ENCODE assay signal across 15 mouse cellular contexts in the genomic region with DNA sequence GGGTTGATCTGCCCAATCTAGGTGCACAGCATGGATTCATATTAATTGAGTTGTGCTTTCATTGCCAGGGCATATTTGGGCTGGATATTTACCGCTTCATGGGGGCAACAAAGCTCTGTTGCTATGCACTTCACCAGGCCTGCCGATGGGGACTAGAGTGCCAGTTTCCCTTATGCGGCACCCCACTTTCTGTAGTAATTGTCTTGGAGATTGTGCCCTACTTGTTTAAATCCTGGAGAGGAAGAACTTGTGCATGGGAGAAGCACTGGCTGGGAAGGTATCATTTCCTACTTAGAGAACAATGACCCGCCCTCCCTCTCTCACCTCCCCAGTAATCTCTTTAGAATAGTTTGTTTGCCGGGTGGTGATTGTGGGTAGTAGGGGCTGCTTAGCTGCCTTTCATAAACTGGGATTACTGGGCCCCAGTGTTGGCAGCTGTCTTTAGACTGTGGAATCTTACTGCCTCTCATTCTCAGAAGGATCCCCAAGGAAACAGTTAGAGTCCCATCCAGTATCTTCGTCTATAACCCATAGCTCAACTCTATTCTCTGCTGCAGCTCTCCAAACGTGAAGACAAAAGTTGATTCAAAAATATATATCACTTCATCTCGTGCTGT. TPM values are rescaled to one million over a fixed set of nuclear protein-coding genes. Genes with fewer than 3 reads are reported as not detected.
DNase-seq lines count a peak whose midpoint lies in the region; ATAC-seq and TF ChIP-seq lines count a peak whose summit lies in the region.
"Had no signal": no experiment of that assay in that cellular context is flagged by ENCODE, and none has a peak within 500 bp of the region (broad histone marks: within the 10 kb centered on the region; RNA-seq: fewer than 3 reads in every experiment).

No protein-coding gene starts in this region.

- intact Hi-C loops in heart, adult 2 months (cut with DNase I), result no loop called here

- peak; percentile 36 for ATAC-seq in forebrain, embryonic 16.5 days
- ATAC-seq in midbrain, embryonic 15.5 days (replicated peaks), result peak; percentile 71

- TF ChIP-seq CTCF in heart, adult 2 months (IDR thresholded peaks at IDR 0.05), result no peak
- TF ChIP-seq CTCF in cortical plate, adult 2 months (IDR thresholded peaks at IDR 0.05; ENCODE audit: extremely low read depth, insufficient read depth, low read length), result no peak

- no peaks in the 10 kb centered on the region for H3K9me3 ChIP-seq in forebrain, embryonic 16.5 days (ENCODE audit: control insufficient read depth, low read length)
- no peaks in the 10 kb centered on the region for H3K9me3 ChIP-seq in midbrain, embryonic 15.5 days

- peak; percentile 51 for DNase-seq in heart, adult 11 months
- DNase-seq in heart, adult 2 months, result no peak
- DNase-seq in right cerebral cortex, postnatal 10 days (ENCODE audit: low spot score in 2 of 2), result no peak
- DNase-seq in adrenal gland, postnatal 14 days, result no peak
- DNase-seq in kidney, postnatal 14 days, result no peak
- DNase-seq: liver; spleen, adult 18-20 months had no signal

- H3K79me2 ChIP-seq in heart, adult 2 months (replicated peaks; ENCODE audit: control insufficient read depth, insufficient read depth, low read length), result no peaks in the 10 kb centered on the region

- H3K36me3 ChIP-seq in heart, adult 2 months (ENCODE audit: control insufficient read depth, insufficient read depth, low read length), result no peaks in the 10 kb centered on the region
- H3K36me3 ChIP-seq in forebrain, embryonic 16.5 days (ENCODE audit: control insufficient read depth, insufficient read depth), result no peaks in the 10 kb centered on the region
- H3K36me3 ChIP-seq in midbrain, embryonic 15.5 days (replicated peaks), result no peaks in the 10 kb centered on the region

- H3K4me1 ChIP-seq in heart, adult 2 months (ENCODE audit: control insufficient read depth, insufficient read depth, low read length), result no peaks in the 10 kb centered on the region
- no peaks in the 10 kb centered on the region for H3K4me1 ChIP-seq in cortical plate, adult 2 months (ENCODE audit: control insufficient read depth, insufficient read depth, low read length)
- H3K4me1 ChIP-seq in forebrain, embryonic 16.5 days (replicated peaks; ENCODE audit: control insufficient read depth, insufficient read depth, low read length), result peaks cover 8% of the 10 kb centered on the region; the same call in 1 of the 2 replicates
- H3K4me1 ChIP-seq in midbrain, embryonic 15.5 days, result peaks cover 16% of the 10 kb centered on the region

- H3K4me2 ChIP-seq in forebrain, embryonic 16.5 days (ENCODE audit: low read length), result peak overlapping the region; percentile 30; the same call in 1 of the 2 replicates
- peak overlapping the region; percentile 22; the same call in 1 of the 2 replicates for H3K4me2 ChIP-seq in midbrain, embryonic 15.5 days

- H3K9ac ChIP-seq in heart, adult 2 months (ENCODE audit: low read depth, low read length), result no peak overlapping the region
- no peak overlapping the region for H3K9ac ChIP-seq in forebrain, embryonic 16.5 days (replicated peaks; ENCODE audit: low read depth, low read length)
- H3K9ac ChIP-seq in midbrain, embryonic 15.5 days, result no peak overlapping the region

- 70% methylated on average over 8 of the region's 8 CpGs for WGBS in heart, adult 2 months
- WGBS in forebrain, embryonic 16.5 days, result 15% methylated on average over 8 of the region's 8 CpGs
- WGBS in midbrain, embryonic 15.5 days, result 29% methylated on average over 8 of the region's 8 CpGs

- no peak for TF ChIP-seq POLR2A in heart, adult 2 months (IDR thresholded peaks at IDR 0.05; ENCODE audit: insufficient read depth, low read depth, low read length)
- TF ChIP-seq POLR2A in cortical plate, adult 2 months (IDR thresholded peaks at IDR 0.05; ENCODE audit: extremely low read depth, insufficient read depth, low read length), result no peak

- H3K27ac ChIP-seq in heart, adult 2 months, result no peak overlapping the region
- peak overlapping the region; percentile 57; the same call in 1 of the 2 replicates for H3K27ac ChIP-seq in cortical plate, adult 2 months (ENCODE audit: insufficient read depth, low read length)
- H3K27ac ChIP-seq in forebrain, embryonic 16.5 days (ENCODE audit: low read length), result 0 out of 2 replicates have a peak overlapping the region, but pooled peaks have one; percentile 49
- peak overlapping the region; percentile 39 for H3K27ac ChIP-seq in midbrain, embryonic 15.5 days
- H3K27ac ChIP-seq: gastrocnemius, adult 2 months had no signal

- H3K27me3 ChIP-seq in heart, adult 2 months (ENCODE audit: control insufficient read depth, insufficient read depth, low read length), result no peaks in the 10 kb centered on the region
- H3K27me3 ChIP-seq in forebrain, embryonic 16.5 days (replicated peaks; ENCODE audit: control insufficient read depth, insufficient read depth, low read length), result no peaks in the 10 kb centered on the region
- no peaks in the 10 kb centered on the region for H3K27me3 ChIP-seq in midbrain, embryonic 15.5 days (replicated peaks)

- TF ChIP-seq EP300 in heart, adult 2 months (IDR thresholded peaks at IDR 0.05; ENCODE audit: insufficient read depth, low read depth, low read length), result no peak

- no peak overlapping the region for H3K4me3 ChIP-seq in heart, adult 2 months
- H3K4me3 ChIP-seq in cortical plate, adult 2 months (ENCODE audit: insufficient read depth, low read length), result no peak overlapping the region
- no peak overlapping the region for H3K4me3 ChIP-seq in forebrain, embryonic 16.5 days (replicated peaks; ENCODE audit: low read length)
- H3K4me3 ChIP-seq in midbrain, embryonic 15.5 days, result no peak overlapping the region
- H3K4me3 ChIP-seq: erythroblast, embryonic 14.5 days had no signal

RNA-seq across cellular contexts. Expression of a gene that starts 0.6 kb away (rescaled TPM):
- under 1 TPM in 1 of 2 experiments, not detected in 1; 0.29 TPM for total RNA-seq in heart, adult 2 months (2021)
- polyA plus RNA-seq in heart, adult 2 months (2012; rRNA removed), result 0.16 TPM in 1 of 2 replicates, not detected in the other
- 30.7 and 31.9 TPM in 2 replicates for polyA plus RNA-seq in cortical plate, adult 2 months (2012; rRNA removed)
- 0.96 and 1.7 TPM in 2 replicates for polyA plus RNA-seq in forebrain, embryonic 16.5 days (2015; fragmentation: Nextera tagmentation; extraction: Ambion mirVana)
- 3.3 and 4.4 TPM in 2 replicates for polyA plus RNA-seq in midbrain, embryonic 15.5 days (2015; fragmentation: Nextera tagmentation; extraction: Ambion mirVana)
- total RNA-seq in adrenal gland, postnatal 14 days (2021), result 0.34 TPM in 1 of 2 replicates, not detected in the other
- total RNA-seq: gastrocnemius, adult 2 months; heart, postnatal 4 days had no signal
- polyA plus RNA-seq: adrenal gland, adult 2 months; erythroblast, embryonic 14.5 days; heart, embryonic 11.5 days had no signal

RNA-seq across cellular contexts. Expression of a gene that starts 41.2 kb away (rescaled TPM):
- 10 to 100 TPM; 14.2 to 14.4 TPM for total RNA-seq in heart, adult 2 months (2021)
- 13.1 and 13.2 TPM in 2 replicates for polyA plus RNA-seq in heart, adult 2 months (2012; rRNA removed)
- 13.1 and 14.2 TPM in 2 replicates for polyA plus RNA-seq in cortical plate, adult 2 months (2012; rRNA removed)
- 18.1 and 19.5 TPM in 2 replicates for polyA plus RNA-seq in forebrain, embryonic 16.5 days (2015; fragmentation: Nextera tagmentation; extraction: Ambion mirVana)
- 19.5 and 19.9 TPM in 2 replicates for polyA plus RNA-seq in midbrain, embryonic 15.5 days (2015; fragmentation: Nextera tagmentation; extraction: Ambion mirVana)
- 16.2 and 27.8 TPM in 2 replicates for total RNA-seq in adrenal gland, postnatal 14 days (2021)
